Mouse (Mus musculus) heart, embryonic 12.5 days (tissue): ENCODE measurements around the gene Fkbp1a. TPM values are rescaled to one million over a fixed set of nuclear protein-coding genes. Genes with fewer than 3 reads are reported as not detected.

Source experiments
- ATAC-seq: fragments of 200-750 bp; cut with Nextera tagmentation; 2 replicates; pipeline ENCODE4 v1.8.0; 2017; ENCODE audit warnings: moderate TSS enrichment, moderate library complexity; ENCODE audit not compliant: insufficient number of reproducible peaks, low FRiP score
- H3K27ac ChIP-seq: fragments of 300-500 bp; sonication (generic); 2 replicates; pipeline ENCODE4 v1.5.1; 2016; ENCODE audit warnings: mild to moderate bottlenecking, moderate library complexity; ENCODE audit not compliant: poor library complexity, severe bottlenecking
- H3K27me3 ChIP-seq: fragments of 300-500 bp; sonication (generic); replicated peaks from 2 replicates; pipeline ENCODE4 v1.6.1; 2016; ENCODE audit warnings: mild to moderate bottlenecking, moderate library complexity
- H3K36me3 ChIP-seq: fragments of 300-500 bp; sonication (generic); 2 replicates; pipeline ENCODE4 v1.6.1; 2016; ENCODE audit warnings: mild to moderate bottlenecking, moderate library complexity
- H3K4me1 ChIP-seq: fragments of 300-500 bp; sonication (generic); replicated peaks from 2 replicates; pipeline ENCODE4 v1.6.1; 2016; ENCODE audit warnings: mild to moderate bottlenecking
- H3K4me2 ChIP-seq: fragments of 300-500 bp; sonication (generic); 2 replicates; pipeline ENCODE4 v1.6.1; 2016; ENCODE audit warnings: mild to moderate bottlenecking, moderate library complexity
- H3K4me3 ChIP-seq: fragments of 300-500 bp; sonication (generic); 2 replicates; pipeline ENCODE4 v1.5.1; 2016; ENCODE audit warnings: mild to moderate bottlenecking
- H3K9ac ChIP-seq: fragments of 300-500 bp; sonication (generic); 2 replicates; pipeline ENCODE4 v1.6.1; 2016; ENCODE audit warnings: mild to moderate bottlenecking, moderate library complexity
- H3K9me3 ChIP-seq: fragments of 300-500 bp; sonication (generic); replicated peaks from 2 replicates; pipeline ENCODE4 v1.6.1; 2016; ENCODE audit warnings: mild to moderate bottlenecking, moderate library complexity
- WGBS: fragments of 180-500 bp; shearing (Covaris S2); methylation state at CpG from one replicate; pipeline ENCODE4 v1.1.7; 2016; 5-methylcytosine and 5-hydroxymethylcytosine counted together
- polyA plus RNA-seq: library from polyadenylated mRNA; unstranded; fragments of >200 nt; fragmentation: Nextera tagmentation; extraction: Ambion mirVana; gene quantifications from 2 replicates; pipeline ENCODE4 v1.2.1, GENCODE M21; 2016

Fkbp1a gene
- polyA plus RNA-seq, 1 experiment from 2014 or later, result 751 TPM

DNA sequence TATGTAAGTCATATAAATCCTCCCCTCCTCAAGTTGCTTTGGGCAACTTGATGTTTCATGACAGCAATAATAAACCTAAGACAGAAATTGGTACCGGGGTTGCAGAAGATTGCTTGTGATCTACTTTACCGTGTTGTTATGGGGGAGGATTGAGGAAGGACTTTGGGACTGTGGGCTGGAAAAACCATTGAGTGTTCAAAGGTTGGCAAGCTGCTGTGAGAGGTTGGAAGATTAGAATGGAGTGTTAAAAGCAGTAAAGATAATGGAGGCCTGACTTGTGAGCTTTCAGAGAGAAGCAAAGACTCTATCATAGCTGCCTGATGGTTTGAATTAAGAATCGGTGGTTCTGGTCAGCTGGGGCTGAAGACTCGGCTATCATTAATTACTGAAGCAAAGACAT is 36.9 kb downstream of the Fkbp1a start:
- Histone ChIP-seq H3K9ac (no peak overlapping the region), H3K9me3 (0 out of 2 replicates have a peak, but pooled peaks cover 3% of the 10 kb centered on the region), H3K36me3 (no peaks in the 10 kb centered on the region), H3K27me3 (peaks cover 22% of the 10 kb centered on the region; the same call in 1 of the 2 replicates), H3K4me1 (peaks cover 6% of the 10 kb centered on the region; the same call in 1 of the 2 replicates), H3K4me2 (no peak overlapping the region), H3K27ac (no peak overlapping the region), H3K4me3 (no peak overlapping the region)
- no peak for ATAC-seq
- 41% methylated on average over 4 of the region's 4 CpGs for WGBS

- H3K4me2 ChIP-seq, result no peak overlapping the region
- H3K36me3 ChIP-seq, result no peaks in the 10 kb centered on the region
- H3K4me1 ChIP-seq, result peaks cover 6% of the 10 kb centered on the region; the same call in 1 of the 2 replicates
- H3K9me3 ChIP-seq, result 0 out of 2 replicates have a peak, but pooled peaks cover 3% of the 10 kb centered on the region
- ATAC-seq, result no peak
- H3K4me3 ChIP-seq, result no peak overlapping the region
- WGBS, result 47% methylated on average over 1 of the region's 1 CpGs
- H3K27ac ChIP-seq, result no peak overlapping the region
- peaks cover 18% of the 10 kb centered on the region; the same call in 1 of the 2 replicates for H3K27me3 ChIP-seq
- H3K9ac ChIP-seq, result no peak overlapping the region
Observed at GRCm38 (mm10) chr2:151580945-151581344, 38.7 kb downstream of the Fkbp1a start.

DNA sequence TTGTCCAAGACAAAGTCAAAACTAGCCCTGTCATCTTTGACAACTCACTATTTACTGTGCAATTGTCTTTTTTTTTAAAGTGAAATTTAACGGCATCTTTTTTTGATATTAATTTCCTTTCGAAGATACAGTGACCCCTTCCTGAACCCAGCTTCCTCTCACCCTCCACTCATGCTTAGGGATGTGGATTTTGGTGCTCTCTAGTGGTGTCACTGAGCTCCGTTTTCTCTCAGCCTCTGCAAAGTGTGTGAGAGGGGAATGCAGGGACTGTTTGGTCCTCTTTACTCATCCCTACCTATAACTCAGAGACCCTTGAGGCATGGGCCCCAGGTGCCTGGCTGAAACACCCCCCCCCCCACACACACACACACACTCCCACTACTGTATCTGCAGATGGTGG is 43.7 kb downstream of the Fkbp1a start:
- Histone ChIP-seq H3K4me1 (no peaks in the 10 kb centered on the region), H3K4me3 (no peak overlapping the region), H3K9ac (no peak overlapping the region), H3K27me3 (peaks cover 24% of the 10 kb centered on the region), H3K9me3 (0 out of 2 replicates have a peak, but pooled peaks cover 3% of the 10 kb centered on the region), H3K27ac (no peak overlapping the region), H3K4me2 (no peak overlapping the region), H3K36me3 (no peaks in the 10 kb centered on the region)
- no peak for ATAC-seq
- WGBS, result 39% methylated on average over 3 of the region's 3 CpGs

DNA sequence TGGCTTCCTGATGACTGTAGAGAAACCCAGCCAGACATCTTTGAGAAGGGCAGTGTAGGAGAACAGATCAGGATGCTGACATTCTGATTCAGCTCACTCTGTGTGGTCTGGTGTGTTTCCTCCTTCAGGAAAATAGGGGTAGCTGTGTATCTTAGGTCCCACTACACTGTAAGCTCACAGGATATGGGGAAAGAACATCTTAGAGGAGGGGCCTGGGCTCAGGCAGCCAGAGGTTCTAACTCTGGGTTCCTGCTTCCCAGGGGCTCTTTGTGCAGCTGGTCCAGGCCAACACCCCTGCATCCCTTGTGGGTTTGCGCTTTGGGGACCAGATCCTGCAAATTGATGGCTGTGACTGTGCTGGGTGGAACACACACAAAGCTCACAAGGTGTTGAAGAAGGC is 44.5 kb downstream of the Fkbp1a start:
- H3K4me2 ChIP-seq, result no peak overlapping the region
- H3K27ac ChIP-seq, result no peak overlapping the region
- no peak overlapping the region for H3K9ac ChIP-seq
- peaks cover 23% of the 10 kb centered on the region for H3K27me3 ChIP-seq
- no peak overlapping the region for H3K4me3 ChIP-seq
- H3K4me1 ChIP-seq, result no peaks in the 10 kb centered on the region
- WGBS, result 82% methylated on average over 1 of the region's 1 CpGs
- 0 out of 2 replicates have a peak, but pooled peaks cover 2% of the 10 kb centered on the region for H3K9me3 ChIP-seq
- ATAC-seq, result no peak
- H3K36me3 ChIP-seq, result no peaks in the 10 kb centered on the region

DNA sequence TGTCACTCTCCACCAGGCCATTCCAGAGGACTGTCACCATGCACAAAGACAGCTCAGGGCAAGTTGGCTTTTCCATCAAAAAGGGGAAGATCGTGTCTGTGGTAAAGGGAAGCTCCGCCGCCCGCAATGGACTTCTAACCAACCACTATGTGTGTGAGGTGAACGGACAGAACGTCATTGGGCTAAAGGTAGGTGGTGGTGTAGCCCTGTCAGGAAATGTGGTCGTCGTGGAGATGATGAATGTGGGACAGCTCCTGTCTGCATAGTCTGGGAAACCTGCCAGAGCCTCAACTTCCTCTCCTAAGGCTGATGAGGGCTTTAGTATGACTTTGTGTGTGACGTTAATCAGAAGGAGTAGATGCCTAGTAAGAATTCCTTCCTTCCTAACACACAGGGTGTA is 45.0 kb downstream of the Fkbp1a start:
- no peak overlapping the region for H3K4me2 ChIP-seq
- no peak for ATAC-seq

DNA sequence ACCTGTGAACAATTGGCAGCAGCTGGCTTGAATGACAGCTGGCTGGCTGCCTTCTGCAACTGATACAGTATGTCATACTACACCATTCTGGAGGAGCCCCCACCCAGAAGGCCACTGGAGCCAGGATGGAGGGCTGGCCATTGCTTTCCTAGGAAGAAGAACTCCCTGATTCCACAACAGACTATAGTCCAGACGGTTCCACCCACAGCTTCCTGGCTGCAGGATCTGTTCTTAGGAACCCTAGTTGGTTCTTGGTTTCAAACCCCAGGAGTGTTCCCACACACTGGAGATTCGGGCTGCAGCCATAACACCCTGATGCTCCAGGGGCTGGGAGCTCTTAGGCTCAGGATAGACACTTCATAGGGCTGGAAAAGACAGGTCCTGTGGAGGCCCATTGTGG is 55.8 kb downstream of the Fkbp1a start:
- Histone ChIP-seq H3K4me2 (no peak overlapping the region), H3K4me3 (no peak overlapping the region), H3K9me3 (no peaks in the 10 kb centered on the region), H3K36me3 (no peaks in the 10 kb centered on the region), H3K27ac (no peak overlapping the region), H3K4me1 (no peaks in the 10 kb centered on the region), H3K27me3 (peaks cover 43% of the 10 kb centered on the region), H3K9ac (no peak overlapping the region)
- ATAC-seq, result no peak
- 60% methylated on average over 2 of the region's 2 CpGs for WGBS

More for the DNA sequence above, 45.0 kb downstream of the Fkbp1a start:
- no peak overlapping the region for H3K4me3 ChIP-seq
- 63% methylated on average over 9 of the region's 9 CpGs for WGBS
- H3K36me3 ChIP-seq, result no peaks in the 10 kb centered on the region
- no peak overlapping the region for H3K9ac ChIP-seq
- peaks cover 21% of the 10 kb centered on the region for H3K27me3 ChIP-seq
- H3K27ac ChIP-seq, result no peak overlapping the region
- H3K9me3 ChIP-seq, result no peaks in the 10 kb centered on the region
- H3K4me1 ChIP-seq, result no peaks in the 10 kb centered on the region

GRCm38 (mm10) chr2:151602106-151602505 is 59.8 kb downstream of the Fkbp1a start:
- Histone ChIP-seq H3K27ac (no peak overlapping the region), H3K9me3 (no peaks in the 10 kb centered on the region), H3K4me2 (no peak overlapping the region), H3K4me1 (peaks cover 9% of the 10 kb centered on the region; the same call in 1 of the 2 replicates), H3K4me3 (no peak overlapping the region), H3K36me3 (no peaks in the 10 kb centered on the region), H3K9ac (no peak overlapping the region), H3K27me3 (peaks cover 25% of the 10 kb centered on the region)
- 52% methylated on average over 4 of the region's 4 CpGs for WGBS
- no peak for ATAC-seq

GRCm38 (mm10) chr2:151603630-151604029 is 61.3 kb downstream of the Fkbp1a start:
- no peak for ATAC-seq
- peaks cover 25% of the 10 kb centered on the region for H3K27me3 ChIP-seq
- 57% methylated on average over 4 of the region's 4 CpGs for WGBS
- no peak overlapping the region for H3K27ac ChIP-seq
- H3K36me3 ChIP-seq, result no peaks in the 10 kb centered on the region
- H3K9ac ChIP-seq, result no peak overlapping the region
- peaks cover 9% of the 10 kb centered on the region; the same call in 1 of the 2 replicates for H3K4me1 ChIP-seq
- no peaks in the 10 kb centered on the region for H3K9me3 ChIP-seq
- no peak overlapping the region for H3K4me2 ChIP-seq
- H3K4me3 ChIP-seq, result no peak overlapping the region

- Histone ChIP-seq H3K27me3 (peaks cover 14% of the 10 kb centered on the region), H3K36me3 (no peaks in the 10 kb centered on the region), H3K4me1 (peaks cover 13% of the 10 kb centered on the region; the same call in 1 of the 2 replicates), H3K9me3 (no peaks in the 10 kb centered on the region), H3K4me2 (no peak overlapping the region), H3K9ac (no peak overlapping the region), H3K4me3 (no peak overlapping the region), H3K27ac (no peak overlapping the region)
- 44% methylated on average over 11 of the region's 11 CpGs for WGBS
- no peak; the same call in 1 of the 2 replicates for ATAC-seq
Observed at GRCm38 (mm10) chr2:151605437-151605987, 63.2 kb downstream of the Fkbp1a start.

GRCm38 (mm10) chr2:151608435-151608834 is 66.2 kb downstream of the Fkbp1a start:
- ATAC-seq, result no peak
- no peak overlapping the region for H3K4me2 ChIP-seq
- 63% methylated on average over 1 of the region's 1 CpGs for WGBS
- H3K4me3 ChIP-seq, result no peak overlapping the region
- H3K27me3 ChIP-seq, result peaks cover 7% of the 10 kb centered on the region; the same call in 1 of the 2 replicates
- no peaks in the 10 kb centered on the region for H3K36me3 ChIP-seq
- no peak overlapping the region for H3K27ac ChIP-seq
- no peaks in the 10 kb centered on the region for H3K9me3 ChIP-seq
- H3K9ac ChIP-seq, result no peak overlapping the region
- H3K4me1 ChIP-seq, result peaks cover 13% of the 10 kb centered on the region; the same call in 1 of the 2 replicates

DNA sequence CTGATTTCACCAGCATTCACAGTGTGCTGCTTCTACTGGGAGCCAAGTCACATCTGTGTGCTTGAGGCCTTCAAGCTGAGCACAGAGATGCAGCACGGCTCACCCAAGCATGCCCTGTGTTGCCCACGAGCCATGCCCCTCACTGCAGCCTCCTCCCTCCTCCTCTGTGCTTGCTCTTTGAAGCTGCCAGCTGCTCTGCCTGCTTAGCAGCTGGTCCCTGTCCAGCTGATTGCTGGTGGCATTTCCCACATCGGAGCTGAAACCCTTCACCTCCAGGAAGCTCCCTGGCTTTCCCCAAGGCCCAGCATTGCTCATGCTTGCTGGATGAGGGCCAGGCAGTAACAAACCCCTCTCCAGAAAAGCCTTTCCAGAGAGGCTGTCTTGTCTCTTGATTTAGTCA is 67.7 kb downstream of the Fkbp1a start:
- no peak overlapping the region for H3K4me3 ChIP-seq

More for the DNA sequence above, 67.7 kb downstream of the Fkbp1a start:
- H3K4me2 ChIP-seq, result no peak overlapping the region
- H3K4me1 ChIP-seq, result peaks cover 13% of the 10 kb centered on the region; the same call in 1 of the 2 replicates
- WGBS, result 35% methylated on average over 3 of the region's 3 CpGs
- H3K9ac ChIP-seq, result no peak overlapping the region
- peaks cover 8% of the 10 kb centered on the region; the same call in 1 of the 2 replicates for H3K27me3 ChIP-seq
- H3K36me3 ChIP-seq, result no peaks in the 10 kb centered on the region
- H3K9me3 ChIP-seq, result no peaks in the 10 kb centered on the region
- H3K27ac ChIP-seq, result no peak overlapping the region
- ATAC-seq, result no peak
